Mouse (Mus musculus) retina, postnatal 7 days (tissue): ENCODE measurements around the gene Fbxw4.

Experiments used
- DNase-seq: peaks from one replicate; pipeline ENCODE4 v3.0.0-alpha.2; 2012; ENCODE audit warnings: low read depth, low spot score

The Fbxw4 gene

DNA sequence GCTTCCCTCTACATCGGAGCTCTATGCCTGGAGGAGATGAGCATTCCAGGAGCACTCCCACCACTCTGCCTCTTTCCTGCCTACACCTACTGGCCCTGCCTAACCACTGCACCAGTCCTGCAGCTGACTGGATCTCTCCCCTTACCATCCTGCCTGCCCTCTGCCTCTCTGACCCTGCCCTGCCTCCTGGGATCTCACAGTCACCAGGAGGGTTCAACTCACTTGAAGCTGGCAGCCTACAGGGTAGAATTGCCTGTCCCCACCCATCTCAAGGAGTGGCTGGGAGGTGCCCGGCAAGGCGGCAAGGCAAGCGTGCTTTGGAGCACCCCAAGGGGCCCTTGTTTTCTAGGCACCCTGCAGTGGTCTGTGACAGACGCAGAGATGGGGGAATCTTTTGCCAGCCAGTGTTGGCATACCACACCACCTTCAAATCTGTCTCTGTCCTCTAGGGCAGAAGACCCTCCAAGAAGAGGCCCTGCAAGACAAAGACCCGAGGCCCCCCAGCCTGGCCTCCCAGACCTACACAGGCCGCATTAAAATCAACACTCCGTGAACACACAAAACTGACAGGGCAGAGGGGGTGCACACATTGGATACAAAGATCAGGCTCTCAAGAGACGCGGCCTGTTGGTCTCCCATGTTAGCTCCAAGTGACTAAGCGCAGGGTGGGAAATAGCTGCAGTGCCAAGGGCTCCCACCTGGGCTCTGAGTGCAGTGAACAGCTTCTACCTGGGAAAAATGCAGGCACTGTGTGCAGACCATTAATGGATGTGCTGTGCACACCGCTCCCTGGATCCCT lies 44.5 kb downstream of the Fbxw4 start:
- DNase-seq: no peak

DNA sequence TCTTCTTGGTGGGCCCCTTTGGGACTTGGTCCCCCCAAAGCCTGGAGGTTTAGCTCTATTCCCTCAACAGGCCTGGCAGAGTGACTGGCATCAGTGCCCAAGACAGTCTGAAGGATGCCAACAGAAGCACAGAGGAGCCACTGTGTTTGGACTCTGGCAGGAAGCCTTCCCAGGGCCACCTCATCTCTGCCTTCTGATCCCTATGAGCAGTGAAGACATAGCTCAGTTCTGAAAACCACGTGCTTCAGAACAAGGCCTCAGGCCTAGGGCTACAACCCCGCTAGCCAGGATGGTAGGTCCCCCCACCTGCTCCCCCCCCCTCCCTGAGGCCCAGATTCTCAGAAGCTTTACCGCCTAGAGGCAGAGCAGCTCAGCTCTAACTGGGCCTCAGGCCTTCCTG lies 45.2 kb downstream of the Fbxw4 start:
- DNase-seq: no peak

DNA sequence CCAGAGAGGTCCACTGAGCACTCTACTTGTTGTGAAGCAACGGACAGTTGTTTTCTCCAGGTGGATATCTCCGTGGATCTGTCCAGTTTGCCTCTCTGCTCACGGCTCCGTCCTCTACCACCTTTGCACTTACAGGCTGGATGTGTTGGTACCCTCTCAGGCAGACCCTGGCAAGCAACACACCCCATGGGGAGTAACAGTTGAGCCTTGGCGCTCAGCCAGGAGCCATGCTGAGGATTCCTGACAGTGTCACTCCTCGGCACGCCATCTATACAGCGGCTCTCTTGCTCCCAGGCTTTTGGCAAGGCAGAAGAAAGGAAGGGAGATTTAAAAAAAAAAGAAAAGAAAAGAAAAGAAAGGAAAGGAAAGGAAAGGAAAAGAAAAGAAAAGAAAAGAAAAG lies 45.7 kb downstream of the Fbxw4 start:
- DNase-seq: no peak

DNA sequence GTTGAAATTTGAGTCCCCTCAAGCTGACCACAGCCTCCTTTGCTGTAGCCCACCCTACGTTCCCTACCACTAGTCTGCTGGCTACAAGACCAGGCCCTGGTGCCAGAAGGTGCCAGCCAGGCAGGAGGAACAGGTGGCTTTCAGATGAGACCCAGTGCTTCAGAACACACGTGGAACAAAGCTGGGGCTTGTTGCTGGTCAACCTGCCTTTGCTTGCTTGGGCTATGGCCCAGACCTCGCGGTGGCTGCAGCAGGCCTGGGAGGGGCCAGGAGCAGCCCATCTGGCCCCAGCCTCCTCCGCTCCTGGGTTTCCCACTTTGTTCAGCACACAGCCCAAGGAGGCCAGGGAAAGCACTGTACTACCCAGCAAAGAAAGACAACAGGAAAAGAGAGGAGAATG lies 49.3 kb downstream of the Fbxw4 start:
- DNase-seq: no peak

DNA sequence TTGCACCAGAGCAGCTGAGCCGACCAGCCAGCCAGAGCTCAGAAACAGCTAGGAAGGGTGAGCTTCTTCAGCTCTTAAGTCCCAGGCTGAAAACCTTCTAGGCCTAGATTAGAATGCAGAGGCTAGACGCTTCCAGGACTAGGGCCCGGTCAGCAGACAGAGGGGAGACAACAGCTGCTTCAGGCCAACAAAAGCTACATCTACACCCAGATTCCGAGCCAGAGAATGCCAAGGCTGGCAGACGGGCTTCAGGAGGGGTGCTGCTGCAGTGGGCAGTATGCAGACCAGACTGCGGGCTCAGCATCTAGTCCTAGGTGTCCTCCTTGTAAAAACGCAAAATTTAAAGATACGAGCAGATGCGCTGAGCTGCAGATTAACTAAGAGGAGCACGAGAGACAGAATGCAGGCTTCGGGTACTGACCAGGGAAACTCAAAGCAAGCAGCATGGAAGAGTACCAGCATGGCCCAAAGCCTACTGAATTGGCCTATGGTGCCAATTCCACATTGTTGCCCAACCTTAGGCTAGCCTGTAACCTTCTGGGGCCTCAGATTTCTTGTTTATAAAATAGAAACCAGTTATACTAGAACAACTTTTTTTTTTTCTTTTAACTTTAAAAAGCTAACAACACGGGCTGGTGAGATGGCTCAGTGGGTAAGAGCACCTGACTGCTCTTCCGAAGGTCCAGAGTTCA lies 51.3 kb downstream of the Fbxw4 start:
- DNase-seq: no peak

DNA sequence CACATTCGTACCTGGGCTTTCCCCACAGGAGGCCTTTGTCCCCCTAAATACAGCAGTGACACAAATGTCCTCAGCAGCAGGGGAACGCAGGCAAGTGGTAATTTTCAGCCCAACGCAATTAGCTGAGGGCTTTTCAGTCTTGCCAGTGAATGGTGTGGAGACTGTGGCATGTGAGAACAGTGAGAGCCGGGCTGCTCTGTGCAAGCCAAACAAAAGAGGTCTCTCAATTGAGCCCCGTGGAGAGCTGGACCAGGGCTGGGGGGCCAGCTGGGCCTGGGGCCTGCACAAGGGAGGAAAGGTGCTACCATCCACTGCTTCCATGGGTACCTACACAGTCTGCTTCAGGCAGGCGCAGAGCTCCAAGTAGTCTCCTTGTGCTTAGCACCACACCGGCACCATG lies 52.6 kb downstream of the Fbxw4 start:
- DNase-seq: no peak

DNA sequence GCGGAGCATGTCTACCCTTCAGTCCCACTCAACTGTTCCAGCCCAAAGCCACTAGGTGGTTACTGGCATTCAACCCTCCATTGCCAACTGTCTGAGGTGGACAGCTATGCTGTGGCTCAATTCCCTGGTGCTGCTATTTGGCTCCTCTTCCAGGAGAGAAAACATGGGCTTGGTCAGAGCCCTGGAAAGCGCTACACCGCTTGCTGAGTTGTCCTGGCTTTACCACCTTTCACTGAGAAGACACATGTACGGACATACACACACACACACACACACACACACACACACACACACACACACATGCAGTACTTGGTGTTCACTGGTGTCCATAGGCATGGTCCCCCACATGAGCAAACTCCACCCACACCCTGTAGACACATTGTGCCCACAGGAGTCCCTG lies 53.4 kb downstream of the Fbxw4 start:
- DNase-seq: no peak

DNA sequence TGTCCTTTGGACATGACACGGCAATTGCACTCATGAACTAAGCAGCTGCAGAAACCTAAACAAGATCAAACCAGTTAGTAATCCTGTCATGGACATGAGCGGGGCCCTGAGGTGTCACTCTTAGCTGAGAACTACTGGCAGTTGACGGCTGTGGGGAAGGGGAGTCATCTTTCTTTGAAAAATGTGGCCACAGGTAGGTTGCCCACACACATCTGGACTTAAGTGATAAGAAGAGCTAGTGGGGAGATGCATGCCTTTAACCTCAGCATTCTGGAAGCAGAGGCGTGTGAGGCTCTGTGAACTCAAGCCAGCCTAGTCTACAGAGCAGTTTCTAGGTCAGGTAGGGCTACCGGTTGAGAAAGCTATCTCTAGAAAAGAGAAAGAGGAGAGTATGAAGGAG lies 57.5 kb downstream of the Fbxw4 start:
- no peak for DNase-seq

DNA sequence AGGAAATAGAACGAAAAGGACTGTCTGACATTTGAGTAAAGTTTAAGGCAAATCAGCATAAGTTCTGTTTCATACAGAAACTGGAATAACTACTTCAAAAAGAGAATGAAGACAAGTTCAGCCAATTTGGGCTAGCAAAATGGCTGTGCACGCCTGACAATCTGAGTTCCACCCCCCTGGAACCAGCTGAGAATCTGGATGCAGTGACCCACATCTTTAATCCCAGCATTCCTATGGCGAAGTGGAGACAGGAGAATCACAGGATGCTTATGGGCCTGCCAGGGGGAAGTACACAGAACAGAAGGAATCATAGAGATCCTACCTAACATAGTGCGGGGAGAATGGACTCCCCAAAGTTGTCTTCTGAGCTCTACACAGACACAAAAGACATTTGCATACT lies 63.0 kb downstream of the Fbxw4 start:
- no peak for DNase-seq

DNA sequence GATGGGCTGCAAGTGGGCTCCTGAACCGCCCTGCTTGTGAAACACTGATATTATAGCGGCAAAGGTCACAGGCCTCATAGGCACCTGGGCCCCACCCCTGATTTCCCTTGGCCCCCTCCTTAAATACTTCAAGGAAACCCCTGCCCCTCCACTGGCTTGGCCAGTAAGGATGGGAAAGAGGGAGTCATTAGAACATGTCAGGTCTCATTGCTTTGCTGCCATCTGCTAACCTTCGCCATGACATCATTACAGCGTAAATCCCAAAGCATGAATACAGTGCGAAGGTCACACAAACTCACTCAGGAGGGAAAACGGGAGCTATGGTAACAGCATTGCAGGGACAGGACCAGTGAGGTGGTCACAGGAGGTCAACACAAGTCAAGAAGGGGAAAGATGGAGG lies 63.7 kb downstream of the Fbxw4 start:
- no peak for DNase-seq

DNA sequence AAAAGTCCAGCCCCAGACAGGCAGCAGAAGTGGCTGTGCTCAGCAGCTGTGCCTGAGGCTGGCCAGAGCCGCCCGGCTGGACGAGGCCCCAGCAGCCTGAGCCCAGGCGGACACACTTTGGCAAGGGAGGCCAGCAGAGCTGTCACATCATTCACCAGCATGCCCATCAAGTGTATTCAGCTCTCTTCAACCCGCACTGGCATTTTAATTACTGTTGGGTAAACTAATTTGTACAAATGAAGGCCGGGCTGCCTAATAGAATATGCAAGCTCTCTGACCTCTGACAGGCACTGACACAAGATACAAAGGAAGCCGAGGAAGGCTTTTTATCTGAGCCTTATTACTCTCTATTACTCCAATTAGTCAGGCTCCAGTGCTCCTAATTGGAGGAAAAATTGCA lies 64.1 kb downstream of the Fbxw4 start:
- peak; percentile 43 for DNase-seq

DNA sequence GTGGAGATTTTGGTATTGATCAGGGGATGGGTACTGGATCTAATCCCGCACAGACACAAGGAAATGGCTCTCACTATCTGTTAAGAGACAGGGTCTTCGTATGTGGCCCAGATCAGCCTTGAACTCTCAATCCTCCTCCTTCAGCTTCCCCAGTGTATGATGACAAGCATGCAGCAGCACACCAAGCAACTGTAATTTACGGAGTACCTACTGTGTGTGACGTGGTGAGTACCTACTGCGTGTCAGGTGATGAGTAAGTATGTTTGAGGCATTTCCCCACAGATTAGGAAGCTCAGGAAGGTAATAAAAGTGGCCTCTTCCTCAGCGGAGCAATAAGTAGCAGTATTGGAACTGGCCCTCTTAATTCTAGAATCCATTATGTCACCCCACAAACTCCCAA lies 64.6 kb downstream of the Fbxw4 start:
- DNase-seq: no peak

DNA sequence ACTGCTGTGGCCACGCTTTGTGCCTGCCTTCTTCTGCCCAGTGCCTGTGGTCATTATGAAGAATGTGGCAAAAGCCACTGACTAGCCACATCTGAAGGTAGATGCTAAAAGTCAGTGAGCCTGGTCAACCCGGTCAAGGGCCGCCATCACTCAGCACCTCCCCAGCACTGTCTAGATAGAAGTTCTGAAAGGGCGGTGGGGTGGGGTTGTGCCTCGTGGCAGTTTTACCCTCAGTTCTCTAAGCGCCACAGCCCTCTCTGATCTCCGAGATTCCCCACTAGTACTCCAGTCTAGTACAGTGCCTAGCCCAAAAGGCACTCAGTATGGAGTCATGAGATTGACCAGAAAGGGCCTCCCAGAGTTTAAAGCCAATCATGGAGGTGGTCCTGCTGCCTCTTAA lies 66.0 kb downstream of the Fbxw4 start:
- DNase-seq: no peak

DNA sequence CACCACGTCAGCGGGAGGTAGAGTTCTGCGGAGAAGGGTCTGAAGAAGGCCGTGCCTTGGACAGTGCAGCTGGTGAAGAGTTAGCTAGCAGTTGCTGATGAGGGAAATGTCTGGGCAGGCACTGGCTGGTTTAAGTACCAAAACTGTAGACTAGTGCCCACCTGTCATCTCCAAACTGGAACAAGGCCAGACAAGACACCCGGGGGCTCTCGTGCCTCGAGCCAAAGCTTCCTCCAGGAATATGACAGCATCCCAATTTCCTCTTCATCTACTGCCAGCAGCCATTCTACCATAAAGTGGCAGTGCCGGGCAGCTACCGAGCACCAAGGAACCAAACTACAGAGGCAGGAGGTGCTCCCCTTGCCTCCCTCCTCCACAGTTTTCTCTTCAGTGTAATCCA lies 67.2 kb downstream of the Fbxw4 start:
- DNase-seq: no peak

DNA sequence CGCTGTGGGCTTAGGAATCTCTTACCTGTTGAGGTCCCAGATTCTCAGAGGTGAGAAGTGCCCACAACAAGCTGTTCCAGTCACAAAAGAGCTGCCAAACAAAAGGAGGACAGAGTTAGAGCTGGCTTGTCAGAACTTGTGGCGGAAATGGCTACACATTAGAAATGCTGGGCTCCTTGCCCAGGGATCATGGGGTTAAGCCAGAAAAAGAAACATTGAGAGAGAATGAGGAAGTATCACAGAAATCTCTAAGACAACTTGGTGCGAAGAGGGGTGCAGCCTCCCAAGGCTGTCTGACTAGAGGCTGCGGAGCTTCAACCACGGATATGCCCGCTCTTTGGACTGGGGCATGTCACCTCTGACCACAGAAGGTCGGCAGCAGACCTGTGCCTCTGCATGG lies 68.4 kb downstream of the Fbxw4 start:
- no peak for DNase-seq

DNA sequence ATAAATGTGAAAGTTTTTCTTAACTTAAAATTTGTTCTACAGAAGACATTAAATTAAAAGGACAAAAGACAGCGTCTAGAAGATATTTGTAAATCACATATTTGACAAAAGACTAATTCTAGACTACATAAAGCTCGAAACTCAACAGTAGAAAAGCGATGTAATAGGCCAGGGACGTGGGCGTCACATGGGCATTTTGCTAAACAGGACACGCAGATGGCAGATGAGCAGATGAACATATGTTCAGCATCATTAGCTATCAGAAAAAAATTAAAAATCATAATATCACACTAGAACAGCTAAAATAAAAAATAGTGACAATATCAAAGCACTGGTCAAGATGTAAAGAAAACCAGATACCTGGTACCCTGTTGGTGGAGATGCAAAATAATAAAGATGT lies 70.4 kb downstream of the Fbxw4 start:
- DNase-seq: no peak

DNA sequence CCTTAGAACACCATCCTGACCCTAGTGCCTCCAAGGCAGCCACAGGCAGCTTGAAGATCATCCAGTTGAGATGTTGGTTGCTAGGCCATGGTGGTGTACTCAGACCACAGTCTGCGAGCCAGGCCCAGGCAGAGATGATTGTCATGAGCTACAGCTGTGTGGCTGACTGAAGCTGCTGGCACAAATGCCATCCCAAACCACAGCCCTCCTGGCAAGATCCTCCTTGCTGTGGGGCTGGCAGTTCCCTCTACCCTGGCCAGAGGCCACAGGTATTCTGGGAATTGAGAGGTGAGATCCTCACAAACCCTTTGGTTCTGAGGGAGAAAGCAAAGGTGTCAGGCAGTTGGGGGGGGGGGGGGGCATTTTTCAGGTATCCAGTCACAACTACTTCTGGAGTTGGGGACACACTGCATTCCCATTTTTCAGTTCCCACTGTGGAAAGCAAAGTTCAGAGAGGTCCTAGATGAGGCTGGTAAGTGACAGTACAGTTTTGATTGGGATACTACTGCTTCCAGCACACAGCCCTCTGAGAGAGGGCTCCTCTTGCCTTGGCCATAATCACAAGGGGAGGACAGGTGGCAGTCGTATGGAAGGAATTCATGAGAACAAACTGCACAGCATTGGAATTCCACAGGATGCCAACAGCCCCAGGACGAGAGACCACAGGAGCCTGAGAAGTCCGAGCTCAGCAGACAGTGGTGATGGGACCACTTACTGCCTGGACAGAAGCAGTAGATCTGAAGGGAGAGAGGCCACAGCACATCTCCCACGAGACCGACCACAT lies 72.4 kb downstream of the Fbxw4 start:
- no peak for DNase-seq

DNA sequence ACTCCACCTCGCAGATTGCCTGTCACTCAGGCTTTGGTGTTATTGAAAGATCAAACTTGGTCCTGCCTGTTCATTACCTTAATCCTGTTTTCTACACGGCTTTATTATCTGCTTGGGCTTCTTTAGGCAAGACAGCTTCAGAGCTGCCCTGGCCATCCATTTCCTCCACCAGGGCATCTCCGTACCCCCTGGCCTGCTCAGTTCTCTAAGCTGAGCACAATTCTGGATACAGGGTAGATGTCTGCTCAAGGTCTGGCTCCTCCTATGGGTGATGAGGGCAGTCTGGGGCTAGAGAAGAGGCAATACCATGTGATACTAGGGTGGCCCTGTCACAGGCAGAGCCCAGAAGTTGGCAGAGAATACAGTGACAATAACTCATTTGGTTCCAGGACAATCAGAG lies 73.3 kb downstream of the Fbxw4 start:
- DNase-seq: no peak

DNA sequence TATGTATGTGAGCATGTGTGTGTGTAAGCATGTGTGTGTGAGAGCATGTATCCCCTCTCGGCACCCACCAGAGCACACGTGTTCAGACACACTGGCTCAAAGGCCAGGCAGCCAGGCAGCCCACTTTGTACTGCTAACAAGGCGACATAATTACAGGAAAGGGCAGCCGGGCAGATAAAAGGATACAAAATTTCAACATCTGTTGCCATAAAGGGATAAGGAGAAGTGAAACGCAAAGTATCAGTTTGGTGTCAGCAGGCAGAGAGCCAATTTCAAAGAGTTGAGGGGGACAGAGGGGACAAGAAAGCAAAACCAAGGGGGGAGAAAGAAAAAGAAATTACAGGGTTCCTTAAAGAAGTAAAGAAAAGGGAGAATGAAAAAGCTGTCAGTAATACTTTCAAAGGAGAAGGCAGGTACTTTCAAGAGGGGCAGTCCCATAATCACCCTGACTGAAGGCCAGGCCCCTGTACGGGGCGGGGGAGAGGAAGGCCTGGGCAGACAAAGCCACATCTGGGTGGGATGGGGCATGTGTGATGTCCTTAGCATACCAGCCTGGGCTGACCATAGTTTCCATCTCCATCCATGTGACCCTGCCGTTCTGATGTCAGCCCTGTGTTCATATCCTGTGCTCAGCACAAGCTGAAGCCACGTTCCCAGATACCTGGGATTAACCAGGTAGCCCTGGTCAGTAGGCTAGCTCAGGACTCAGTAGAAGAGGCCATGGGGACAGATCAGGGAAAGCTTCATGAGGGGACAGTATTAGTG lies 75.1 kb downstream of the Fbxw4 start:
- DNase-seq: no peak

DNA sequence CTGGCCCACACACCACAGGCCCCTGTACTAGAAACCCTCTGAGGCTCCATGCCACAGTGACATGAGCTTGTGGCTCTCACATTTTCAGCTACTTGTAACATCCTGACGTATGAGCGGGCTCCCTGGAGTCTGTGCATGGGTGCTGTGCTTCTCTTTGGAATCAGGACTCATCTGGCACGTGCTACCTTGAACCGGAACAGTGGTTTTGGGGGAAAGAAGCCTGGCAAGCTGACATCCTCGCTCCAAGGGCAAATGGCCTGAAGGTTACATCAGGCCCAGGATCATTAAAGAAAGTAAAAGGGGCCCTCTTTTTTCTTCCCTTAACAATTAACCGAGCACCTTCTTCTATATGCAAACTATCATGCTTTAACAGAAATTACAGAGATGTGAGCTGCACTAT lies 77.0 kb downstream of the Fbxw4 start:
- no peak for DNase-seq

DNA sequence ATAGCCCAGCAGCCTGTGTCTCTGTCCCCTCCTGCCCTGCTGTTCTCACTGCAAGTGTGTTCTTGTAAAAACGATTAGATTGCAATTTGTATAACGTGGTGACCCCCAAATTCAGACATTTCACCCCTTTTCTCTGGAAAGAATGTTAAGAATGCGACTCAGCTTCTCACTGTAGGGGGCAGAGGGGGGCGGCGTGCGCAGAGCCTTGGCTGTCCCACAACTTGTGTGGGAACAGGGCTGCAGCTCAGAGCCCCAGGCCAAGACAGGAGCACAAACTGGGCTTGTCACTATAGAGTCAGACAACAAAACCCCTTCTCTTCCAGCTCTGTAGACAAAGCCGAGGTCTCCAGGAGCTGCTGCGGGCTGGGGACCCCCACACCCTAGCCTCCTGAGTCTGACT lies 78.0 kb downstream of the Fbxw4 start:
- DNase-seq: no peak

DNA sequence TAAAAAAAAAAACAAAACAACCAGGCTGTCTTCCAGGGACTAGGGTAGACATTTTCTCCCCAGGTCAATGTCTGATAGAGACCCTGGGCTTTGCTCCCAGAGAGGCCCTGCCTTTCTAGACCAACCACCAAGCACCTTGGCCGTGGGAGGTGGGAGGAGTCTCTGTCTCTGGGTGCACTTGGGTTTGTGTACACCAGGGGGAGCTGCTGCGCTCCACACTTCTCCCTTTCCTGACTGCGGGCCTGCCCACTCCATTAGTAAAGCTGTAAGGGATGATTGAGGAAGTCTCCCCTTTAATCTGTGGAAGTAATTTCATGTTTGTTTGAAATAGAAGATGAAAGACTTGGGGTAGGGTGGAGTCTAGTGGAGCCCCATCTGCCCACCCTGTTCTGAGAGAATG lies 78.9 kb downstream of the Fbxw4 start:
- DNase-seq: no peak
